Mouse (Mus musculus): ENCODE measurements around the gene Cdk12. TPM values are rescaled to one million over a fixed set of nuclear protein-coding genes. Genes with fewer than 3 reads are reported as not detected.
"Not testable (repeated sequence)": the region's sequence is repeated elsewhere in the genome, so short reads cannot be mapped to it uniquely, and the experiment has no call there.

Gene Cdk12
- polyA plus RNA-seq, 1 experiment from 2014 or later, result 8.5 TPM

DNA sequence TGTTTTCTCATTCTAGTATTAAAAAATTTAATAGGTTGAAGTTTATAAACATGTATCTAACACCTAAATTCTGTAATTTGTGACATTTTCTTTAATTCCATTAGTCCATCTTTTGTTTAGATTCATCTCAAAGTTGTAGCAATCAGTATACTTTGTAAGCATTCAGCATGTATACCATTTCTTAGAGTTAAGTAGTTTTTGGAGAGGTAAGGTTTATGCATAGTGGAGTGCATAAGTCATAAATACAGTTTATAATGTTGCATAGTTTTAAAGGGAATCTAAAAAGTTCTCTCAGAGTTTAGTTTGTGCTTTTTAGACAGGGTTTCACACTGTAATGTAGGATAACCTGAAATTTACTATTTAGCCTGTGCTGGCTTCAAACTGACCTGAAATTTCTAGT, 2.6 kb downstream of the Cdk12 start:
- no peak overlapping the region for H3K4me3 ChIP-seq (replicated peaks)

DNA sequence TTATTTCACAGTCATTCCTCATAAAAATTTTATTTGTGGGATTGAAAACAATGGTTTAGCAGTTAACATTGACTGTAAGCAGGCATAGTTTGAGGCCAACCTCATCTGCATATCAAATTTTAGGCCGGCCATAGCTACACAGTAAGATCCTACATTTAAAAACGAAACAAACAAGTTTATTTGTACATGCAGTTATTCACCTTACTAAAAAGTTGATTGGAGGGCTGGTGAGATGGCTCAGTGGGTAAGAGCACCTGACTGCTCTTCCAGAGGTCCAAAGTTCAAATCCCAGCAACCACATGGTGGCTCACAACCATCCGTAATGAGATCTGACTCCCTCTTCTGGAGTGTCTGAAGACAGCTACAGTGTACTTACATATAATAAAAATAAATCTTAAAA, 3.4 kb downstream of the Cdk12 start:
- H3K27ac ChIP-seq; H3K4me3 ChIP-seq (replicated peaks); ATAC-seq; H3K9ac ChIP-seq; H3K9me3 ChIP-seq; H3K4me1 ChIP-seq (replicated peaks); H3K27me3 ChIP-seq (replicated peaks): not testable (repeated sequence)
- peaks cover 19% of the 10 kb centered on the region; the same call in 1 of the 2 replicates for H3K36me3 ChIP-seq
- peak overlapping the region; percentile 34 for H3K4me2 ChIP-seq (replicated peaks)
- 79% methylated on average over 3 of the region's 3 CpGs for WGBS

More for the DNA sequence above, 2.6 kb downstream of the Cdk12 start:
- H3K4me2 ChIP-seq (replicated peaks), result peak overlapping the region; percentile 34
- no peak overlapping the region for H3K9ac ChIP-seq
- H3K27me3 ChIP-seq (replicated peaks), result no peaks in the 10 kb centered on the region
- ATAC-seq, result no peak
- H3K9me3 ChIP-seq, result no peaks in the 10 kb centered on the region
- H3K36me3 ChIP-seq, result peaks cover 14% of the 10 kb centered on the region; the same call in 1 of the 2 replicates
- peaks cover 4% of the 10 kb centered on the region; the same call in 1 of the 2 replicates for H3K4me1 ChIP-seq (replicated peaks)
- H3K27ac ChIP-seq, result no peak overlapping the region

DNA sequence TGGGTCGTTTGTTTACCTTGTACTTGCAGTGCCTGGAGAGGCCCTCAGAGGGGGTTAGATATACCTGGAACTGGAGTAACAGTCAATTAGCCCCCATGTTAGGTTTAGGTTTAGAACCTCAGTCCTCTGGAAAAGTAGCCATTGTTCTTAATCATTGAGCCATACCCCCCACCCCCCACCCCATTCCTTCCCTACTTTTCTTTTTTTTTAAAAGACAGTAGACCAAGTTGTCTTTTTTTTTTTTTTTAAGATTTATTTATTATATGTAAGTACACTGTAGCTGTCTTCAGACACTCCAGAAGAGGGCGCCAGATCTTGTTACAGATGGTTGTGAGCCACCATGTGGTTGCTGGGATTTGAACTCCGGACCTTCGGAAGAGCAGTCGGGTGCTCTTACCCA, 6.8 kb downstream of the Cdk12 start:
- not testable (repeated sequence) for H3K4me3 ChIP-seq (replicated peaks); H3K4me1 ChIP-seq (replicated peaks); H3K9me3 ChIP-seq; H3K4me2 ChIP-seq (replicated peaks); H3K9ac ChIP-seq; H3K27ac ChIP-seq; ATAC-seq; H3K27me3 ChIP-seq (replicated peaks)
- 84% methylated on average over 4 of the region's 5 CpGs for WGBS
- H3K36me3 ChIP-seq, result peaks cover 26% of the 10 kb centered on the region

DNA sequence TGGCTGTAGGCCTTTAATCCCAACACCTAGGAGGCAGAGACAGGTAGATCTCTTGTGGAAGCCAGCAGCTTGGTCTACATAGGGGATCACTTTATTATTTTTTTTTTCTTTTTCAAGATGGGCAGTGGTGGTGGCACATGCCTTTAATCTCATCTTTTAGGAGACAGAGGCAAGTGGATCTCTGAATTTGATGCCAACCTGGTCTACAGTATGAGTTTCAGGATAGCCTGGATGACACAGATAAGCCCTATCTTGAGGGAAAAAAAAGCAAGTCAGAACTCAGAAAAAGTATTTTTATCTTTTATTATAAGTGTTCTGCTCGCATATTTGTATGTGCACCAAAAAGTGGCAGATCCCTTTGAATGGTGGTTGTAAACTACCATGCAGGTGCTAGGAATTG, 10.5 kb downstream of the Cdk12 start:
- H3K4me3 ChIP-seq (replicated peaks), result no peak overlapping the region
- H3K27ac ChIP-seq, result no peak overlapping the region
- WGBS, result 88% methylated on average over 1 of the region's 1 CpGs
- H3K9ac ChIP-seq, result no peak overlapping the region
- no peak for ATAC-seq
- H3K9me3 ChIP-seq, result no peaks in the 10 kb centered on the region
- no peak overlapping the region for H3K4me2 ChIP-seq (replicated peaks)
- peaks cover 25% of the 10 kb centered on the region for H3K36me3 ChIP-seq
- no peaks in the 10 kb centered on the region for H3K4me1 ChIP-seq (replicated peaks)
- H3K27me3 ChIP-seq (replicated peaks), result no peaks in the 10 kb centered on the region

DNA sequence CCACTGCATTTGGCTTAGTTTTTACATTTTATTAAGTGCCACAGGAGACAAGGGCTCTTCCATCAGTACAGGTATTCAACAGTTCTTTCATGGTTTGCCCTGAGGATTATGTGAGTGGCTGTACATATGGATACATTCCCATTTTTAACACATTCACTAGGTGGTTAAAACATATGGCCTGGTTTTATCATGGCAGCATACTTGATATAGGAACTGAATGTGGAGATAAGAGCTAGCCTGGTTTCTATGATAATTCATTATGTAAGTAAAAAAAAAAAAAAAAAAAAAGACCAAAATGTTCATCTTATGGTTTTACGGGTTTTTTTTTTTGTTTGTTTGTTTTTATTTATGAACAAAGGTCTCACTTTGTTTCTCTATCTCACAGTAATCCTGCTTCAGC, 23.5 kb downstream of the Cdk12 start:
- 85% methylated on average over 1 of the region's 1 CpGs for WGBS
- ATAC-seq, result no peak
- peaks cover 14% of the 10 kb centered on the region for H3K36me3 ChIP-seq

DNA sequence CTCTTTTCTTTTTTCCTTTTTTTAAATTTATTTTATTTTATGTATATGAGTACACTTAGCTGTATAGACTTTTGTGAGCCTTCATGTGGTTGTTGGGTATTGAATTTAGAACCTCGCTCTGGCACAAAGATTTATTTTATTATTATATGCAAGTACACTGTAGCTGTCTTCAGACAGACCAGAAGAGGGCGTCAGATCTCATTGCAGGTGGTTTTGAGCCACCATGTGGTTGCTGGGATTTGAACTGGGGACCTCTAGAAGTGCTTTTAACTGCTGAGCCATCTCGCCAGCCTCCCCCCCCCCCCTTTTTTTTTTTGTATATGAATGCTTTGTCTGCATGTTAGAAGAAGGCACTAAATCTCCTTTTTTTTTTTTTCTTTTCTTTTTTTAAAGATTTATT, 35.6 kb downstream of the Cdk12 start:
- 81% methylated on average over 3 of the region's 3 CpGs for WGBS
- Histone ChIP-seq H3K4me3 (replicated peaks) (no peak overlapping the region), H3K4me1 (replicated peaks) (no peaks in the 10 kb centered on the region), H3K27me3 (replicated peaks) (no peaks in the 10 kb centered on the region), H3K4me2 (replicated peaks) (no peak overlapping the region), H3K9ac (no peak overlapping the region), H3K27ac (no peak overlapping the region), H3K9me3 (no peaks in the 10 kb centered on the region), H3K36me3 (peaks cover 11% of the 10 kb centered on the region)
- ATAC-seq, result no peak

More for the DNA sequence above, 23.5 kb downstream of the Cdk12 start:
- Histone ChIP-seq H3K4me3 (replicated peaks) (no peak overlapping the region), H3K9ac (no peak overlapping the region), H3K4me2 (replicated peaks) (no peak overlapping the region), H3K27ac (no peak overlapping the region), H3K9me3 (no peaks in the 10 kb centered on the region), H3K27me3 (replicated peaks) (no peaks in the 10 kb centered on the region), H3K4me1 (replicated peaks) (no peaks in the 10 kb centered on the region)

DNA sequence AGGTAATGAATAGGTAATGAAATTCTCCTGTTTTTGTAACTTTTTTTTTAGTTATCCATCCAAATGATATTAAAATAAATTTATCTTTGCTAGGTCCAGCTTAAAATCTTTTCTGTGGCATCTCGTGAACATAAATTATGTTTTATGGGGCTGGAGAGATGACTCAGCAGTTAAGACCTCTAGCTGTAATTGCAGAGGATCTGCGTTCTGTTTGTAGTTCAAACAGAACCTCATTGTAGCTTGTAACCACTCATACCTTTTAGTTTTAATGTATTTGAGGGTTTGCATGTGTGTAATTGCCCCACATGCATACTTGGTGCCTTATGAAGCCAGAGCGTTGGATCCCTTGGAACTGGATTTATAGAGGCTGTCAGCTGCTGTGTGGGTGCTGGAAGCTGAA, 36.1 kb downstream of the Cdk12 start:
- no peaks in the 10 kb centered on the region for H3K27me3 ChIP-seq (replicated peaks)
- H3K9ac ChIP-seq, result no peak overlapping the region
- no peak overlapping the region for H3K4me2 ChIP-seq (replicated peaks)
- H3K4me3 ChIP-seq (replicated peaks), result no peak overlapping the region
- no peak overlapping the region for H3K27ac ChIP-seq
- H3K9me3 ChIP-seq, result no peaks in the 10 kb centered on the region
- H3K4me1 ChIP-seq (replicated peaks), result no peaks in the 10 kb centered on the region
- no peak for ATAC-seq
- WGBS, result 69% methylated on average over 3 of the region's 3 CpGs
- H3K36me3 ChIP-seq, result peaks cover 11% of the 10 kb centered on the region

DNA sequence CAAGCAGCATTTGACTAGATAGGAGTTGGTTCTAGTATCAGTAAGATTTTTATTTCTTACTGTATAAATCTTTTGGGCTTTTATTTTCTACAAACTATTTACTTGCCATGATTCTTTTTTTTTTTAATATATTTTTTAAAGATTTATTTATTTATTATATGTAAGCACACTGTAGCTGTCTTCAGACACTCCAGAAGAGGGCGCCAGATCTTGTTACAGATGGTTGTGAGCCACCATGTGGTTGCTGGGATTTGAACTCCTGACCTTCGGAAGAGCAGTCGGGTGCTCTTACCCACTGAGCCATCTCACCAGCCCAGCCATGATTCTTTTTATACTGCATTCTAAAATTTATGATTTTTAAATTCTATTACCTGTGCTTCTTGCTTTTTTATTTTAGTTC, 40.1 kb downstream of the Cdk12 start:
- WGBS, result 71% methylated on average over 3 of the region's 3 CpGs
- H3K4me2 ChIP-seq (replicated peaks); H3K4me3 ChIP-seq (replicated peaks); H3K9ac ChIP-seq; ATAC-seq; H3K27me3 ChIP-seq (replicated peaks); H3K27ac ChIP-seq; H3K9me3 ChIP-seq; H3K4me1 ChIP-seq (replicated peaks): not testable (repeated sequence)
- peaks cover 16% of the 10 kb centered on the region for H3K36me3 ChIP-seq

DNA sequence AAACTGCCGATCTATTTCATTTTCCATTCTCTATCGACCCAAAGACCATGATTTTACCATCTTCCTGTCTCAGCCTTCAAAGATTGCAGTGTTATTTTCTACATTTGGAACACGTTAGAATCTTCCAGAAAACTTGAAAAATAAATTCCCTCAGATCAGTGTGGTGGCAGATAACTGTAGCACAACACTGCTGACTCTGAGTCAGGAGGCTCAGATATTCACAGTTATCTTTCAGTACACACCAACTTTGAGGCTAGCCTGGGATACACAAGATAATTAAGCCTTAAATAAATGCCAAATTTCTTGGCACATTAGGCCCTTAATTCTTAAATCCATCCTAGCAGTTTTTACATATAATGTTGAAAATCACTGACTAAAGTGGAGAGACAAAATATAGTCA, 41.6 kb downstream of the Cdk12 start:
- Histone ChIP-seq H3K9ac (no peak overlapping the region), H3K9me3 (no peaks in the 10 kb centered on the region), H3K4me2 (replicated peaks) (no peak overlapping the region), H3K36me3 (peaks cover 12% of the 10 kb centered on the region), H3K4me3 (replicated peaks) (no peak overlapping the region), H3K27me3 (replicated peaks) (no peaks in the 10 kb centered on the region), H3K27ac (no peak overlapping the region), H3K4me1 (replicated peaks) (no peaks in the 10 kb centered on the region)
- ATAC-seq, result no peak
- WGBS, result 93% methylated on average over 3 of the region's 3 CpGs

DNA sequence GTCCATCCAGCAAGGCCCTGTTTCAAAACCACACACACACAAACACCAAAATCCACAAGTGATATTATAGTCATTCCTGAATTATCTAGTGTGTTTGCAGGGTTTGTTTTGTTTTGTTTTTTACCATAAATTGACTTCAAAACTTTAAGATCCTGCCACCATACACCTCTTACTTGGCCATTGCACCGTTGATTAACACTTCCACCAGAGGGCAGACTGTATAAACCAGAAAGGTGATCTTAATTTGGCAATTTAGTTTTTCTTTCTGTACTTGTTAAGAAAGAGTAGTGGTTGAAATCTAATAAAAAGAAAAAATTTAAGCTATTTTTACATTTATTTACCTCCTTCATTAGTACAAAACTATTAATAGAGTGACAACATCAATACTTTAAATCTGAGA, 44.5 kb downstream of the Cdk12 start:
- Histone ChIP-seq H3K9me3 (no peaks in the 10 kb centered on the region), H3K27ac (no peak overlapping the region), H3K4me2 (replicated peaks) (no peak overlapping the region), H3K36me3 (peaks cover 21% of the 10 kb centered on the region), H3K4me3 (replicated peaks) (no peak overlapping the region), H3K27me3 (replicated peaks) (no peaks in the 10 kb centered on the region), H3K9ac (no peak overlapping the region), H3K4me1 (replicated peaks) (no peaks in the 10 kb centered on the region)
- ATAC-seq, result no peak
- WGBS, result 74% methylated on average over 1 of the region's 1 CpGs

DNA sequence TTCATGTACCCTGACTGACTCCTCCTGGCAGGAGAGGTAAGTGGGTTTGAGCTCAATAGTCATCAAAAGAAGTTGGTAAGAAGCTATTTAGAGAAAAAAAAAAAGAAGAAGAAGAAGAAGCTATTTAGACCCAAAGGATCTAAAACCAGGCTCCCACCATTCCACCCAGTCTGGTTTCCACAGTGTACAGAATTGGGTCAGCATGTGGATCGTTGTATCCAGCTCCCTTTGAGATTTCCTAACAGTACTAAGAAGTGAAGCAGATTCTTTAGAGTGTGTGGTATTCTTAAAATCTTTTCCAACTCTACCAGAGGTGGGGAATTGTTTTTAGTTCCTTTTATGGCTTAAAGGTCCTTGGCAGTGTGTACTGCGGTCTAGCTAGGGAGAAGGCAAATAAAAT, 50.9 kb downstream of the Cdk12 start:
- H3K9ac ChIP-seq, result no peak overlapping the region
- H3K4me1 ChIP-seq (replicated peaks), result no peaks in the 10 kb centered on the region
- no peak overlapping the region for H3K4me2 ChIP-seq (replicated peaks)
- H3K36me3 ChIP-seq, result 0 out of 2 replicates have a peak, but pooled peaks cover 8% of the 10 kb centered on the region
- H3K4me3 ChIP-seq (replicated peaks), result no peak overlapping the region
- H3K27ac ChIP-seq, result no peak overlapping the region
- no peaks in the 10 kb centered on the region for H3K9me3 ChIP-seq
- 83% methylated on average over 2 of the region's 2 CpGs for WGBS
- H3K27me3 ChIP-seq (replicated peaks), result no peaks in the 10 kb centered on the region
- no peak for ATAC-seq

DNA sequence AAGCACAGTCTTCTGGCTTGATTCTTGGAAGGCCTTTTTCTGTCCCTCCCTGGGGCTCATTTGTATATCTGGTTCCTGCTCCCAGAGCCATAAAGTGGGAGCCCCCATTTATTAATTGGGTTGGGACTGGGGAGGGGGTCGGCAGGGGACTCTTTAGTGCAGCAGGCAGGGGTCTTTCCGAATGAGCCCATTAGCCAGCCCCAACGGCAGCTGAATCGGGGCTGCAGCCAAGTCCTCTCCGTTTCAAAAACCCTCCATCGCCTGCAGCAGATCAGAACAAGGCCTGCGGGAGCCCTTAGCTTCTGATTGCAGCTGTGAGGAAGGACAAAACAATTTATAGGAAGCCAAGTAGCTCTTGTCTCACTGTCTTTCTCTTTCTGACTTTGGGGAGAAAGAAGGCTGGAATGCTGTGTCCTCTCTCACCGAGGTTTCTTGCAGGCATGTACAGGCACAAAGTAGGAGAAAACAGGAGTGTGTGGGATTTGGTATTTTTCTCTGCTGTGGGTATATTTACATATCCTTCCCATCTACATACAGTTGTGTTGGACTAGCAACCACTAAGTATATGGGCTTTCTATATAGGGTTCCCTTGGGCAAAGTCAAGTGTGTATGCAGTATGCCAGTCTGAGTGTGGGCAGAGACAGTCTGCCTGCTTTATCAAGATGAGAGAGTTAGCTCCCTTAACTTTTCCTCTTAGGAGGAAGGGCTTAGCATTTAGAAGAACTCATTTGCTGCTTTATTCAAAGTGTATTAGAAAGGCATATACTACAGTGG, 58.0 kb downstream of the Cdk12 start:
- Histone ChIP-seq H3K27ac (no peak overlapping the region), H3K9me3 (no peaks in the 10 kb centered on the region), H3K4me2 (replicated peaks) (no peak overlapping the region), H3K9ac (no peak overlapping the region), H3K36me3 (peaks cover 9% of the 10 kb centered on the region; the same call in 1 of the 2 replicates), H3K4me3 (replicated peaks) (no peak overlapping the region), H3K27me3 (replicated peaks) (no peaks in the 10 kb centered on the region), H3K4me1 (replicated peaks) (no peaks in the 10 kb centered on the region)
- no peak for ATAC-seq
- WGBS, result 76% methylated on average over 8 of the region's 8 CpGs

DNA sequence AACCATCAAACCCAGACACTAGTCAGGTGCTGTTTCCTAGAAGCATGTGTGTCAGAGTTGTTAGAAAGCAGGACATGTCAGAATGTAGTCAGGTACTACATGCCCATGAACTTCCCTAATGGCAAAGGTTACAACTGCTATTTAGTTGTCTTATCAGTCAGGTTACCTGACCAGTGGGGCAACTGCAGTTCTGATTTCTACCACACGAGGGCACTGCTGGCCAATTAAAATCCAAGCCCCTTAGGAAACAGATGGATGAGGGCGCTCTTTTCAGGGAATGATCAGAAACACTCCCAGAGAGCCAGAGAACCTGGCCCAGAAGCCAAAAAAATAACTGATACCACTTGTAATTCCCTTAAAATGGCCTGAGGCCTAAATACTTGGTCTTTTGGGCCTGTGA, 62.2 kb downstream of the Cdk12 start:
- Histone ChIP-seq H3K4me1 (replicated peaks) (no peaks in the 10 kb centered on the region), H3K9ac (no peak overlapping the region), H3K27ac (no peak overlapping the region), H3K4me2 (replicated peaks) (no peak overlapping the region), H3K4me3 (replicated peaks) (no peak overlapping the region), H3K36me3 (peaks cover 16% of the 10 kb centered on the region; the same call in 1 of the 2 replicates), H3K27me3 (replicated peaks) (no peaks in the 10 kb centered on the region), H3K9me3 (no peaks in the 10 kb centered on the region)
- no peak for ATAC-seq
- WGBS, result 0% methylated on average over 2 of the region's 2 CpGs
